Mouse (Mus musculus) stomach, postnatal 0 days (tissue): ENCODE results near the gene Mgst2. TPM values are rescaled to one million over a fixed set of nuclear protein-coding genes. Genes with fewer than 3 reads are reported as not detected.

Experiments used
- ATAC-seq: fragments of 200-750 bp; cut with Nextera tagmentation; 2 replicates; pipeline ENCODE4 v1.8.0; 2017; ENCODE audit not compliant: low FRiP score, low TSS enrichment
- DNase-seq: peaks from one replicate; pipeline ENCODE4 v3.0.0-alpha.2; 2016; ENCODE audit warnings: low spot score
- H3K27ac ChIP-seq: fragments of 300-500 bp; sonication (generic); replicated peaks from 2 replicates; pipeline ENCODE4 v1.5.1; 2014; ENCODE audit warnings: mild to moderate bottlenecking, control low read depth
- H3K27me3 ChIP-seq: fragments of 300-500 bp; sonication (generic); 2 replicates; pipeline ENCODE4 v1.6.1; 2014; ENCODE audit warnings: low read length; ENCODE audit not compliant: control insufficient read depth, insufficient read depth
- H3K36me3 ChIP-seq: fragments of 300-500 bp; sonication (generic); 2 replicates; pipeline ENCODE4 v1.6.1; 2014; ENCODE audit warnings: low read length, mixed read lengths; ENCODE audit not compliant: control insufficient read depth, insufficient read depth
- H3K4me1 ChIP-seq: fragments of 300-500 bp; sonication (generic); replicated peaks from 2 replicates; pipeline ENCODE4 v1.6.1; 2014; ENCODE audit warnings: antibody characterized with exemption; ENCODE audit not compliant: control insufficient read depth, insufficient read depth
- H3K4me2 ChIP-seq: fragments of 300-500 bp; sonication (generic); replicated peaks from 2 replicates; pipeline ENCODE4 v1.6.1; 2014; ENCODE audit warnings: low read depth, mild to moderate bottlenecking, control low read depth, moderate library complexity
- H3K4me3 ChIP-seq: fragments of 300-500 bp; sonication (generic); 2 replicates; pipeline ENCODE4 v1.5.1; 2014; ENCODE audit warnings: low read depth, low read length, control low read depth
- H3K9ac ChIP-seq: fragments of 300-500 bp; sonication (generic); 2 replicates; pipeline ENCODE4 v1.6.1; 2014; ENCODE audit warnings: mild to moderate bottlenecking, low read length, control low read depth, mixed read lengths
- H3K9me3 ChIP-seq: fragments of 300-500 bp; sonication (generic); 2 replicates; pipeline ENCODE4 v1.6.1; 2016; ENCODE audit warnings: low read length; ENCODE audit not compliant: control insufficient read depth
- CTCF ChIP-seq: IDR thresholded peaks from 2 replicates; pipeline ENCODE4 v1.5.1; 2016; ENCODE audit warnings: antibody characterized with exemption, low read depth, mild to moderate bottlenecking, moderate library complexity
- EP300 ChIP-seq: optimal IDR thresholded peaks from 2 replicates; pipeline ENCODE3; 2016; ENCODE audit warnings: antibody characterized with exemption
- WGBS: fragments of 180-500 bp; shearing (Covaris S2); extraction: QIAGEN DNeasy Blood & Tissue Kit; methylation state at CpG from one replicate; pipeline ENCODE4 v1.1.7; 2014; 5-methylcytosine and 5-hydroxymethylcytosine counted together
- polyA plus RNA-seq: library from polyadenylated mRNA; unstranded; fragments of >200 nt; fragmentation: Nextera tagmentation; extraction: Ambion mirVana; gene quantifications from 2 replicates; pipeline ENCODE4 v1.2.1, GENCODE M21; 2015

The Mgst2 gene
- polyA plus RNA-seq, 1 experiment from 2014 or later = 264 TPM

- H3K4me3 ChIP-seq = no peak overlapping the region
- no peak overlapping the region for H3K27ac ChIP-seq
- DNase-seq (no peak), ATAC-seq (no peak)
- TF ChIP-seq CTCF (no peak), EP300 (no peak)
- H3K4me2 ChIP-seq = no peak overlapping the region
- 0 out of 2 replicates have a peak, but pooled peaks cover 2% of the 10 kb centered on the region for H3K9me3 ChIP-seq
- no peaks in the 10 kb centered on the region for H3K36me3 ChIP-seq
- no peak overlapping the region for H3K9ac ChIP-seq
- 41% methylated on average over 3 of the region's 3 CpGs for WGBS
- no peaks in the 10 kb centered on the region for H3K4me1 ChIP-seq
- no peaks in the 10 kb centered on the region for H3K27me3 ChIP-seq
These were observed 31.2 kb upstream of the Mgst2 start for GRCm38 (mm10) chr3:51628977-51629376.

GRCm38 (mm10) chr3:51630746-51631145 is 29.4 kb upstream of the Mgst2 start:
- no peak for TF ChIP-seq CTCF
- TF ChIP-seq EP300 = no peak
- 92% methylated on average over 1 of the region's 1 CpGs for WGBS

GRCm38 (mm10) chr3:51631971-51632370 is 28.2 kb upstream of the Mgst2 start:
- H3K27ac ChIP-seq = no peak overlapping the region
- no peak for TF ChIP-seq CTCF
- no peak for TF ChIP-seq EP300
- no peak for DNase-seq
- H3K36me3 ChIP-seq = no peaks in the 10 kb centered on the region
- H3K4me1 ChIP-seq = no peaks in the 10 kb centered on the region
- H3K27me3 ChIP-seq = no peaks in the 10 kb centered on the region
- H3K9me3 ChIP-seq = 0 out of 2 replicates have a peak, but pooled peaks cover 2% of the 10 kb centered on the region
- no peak for ATAC-seq
- H3K4me2 ChIP-seq = no peak overlapping the region
- 86% methylated on average over 4 of the region's 4 CpGs for WGBS
- no peak overlapping the region for H3K9ac ChIP-seq
- H3K4me3 ChIP-seq = no peak overlapping the region

More at GRCm38 (mm10) chr3:51630746-51631145, 29.4 kb upstream of the Mgst2 start:
- Histone ChIP-seq H3K4me2 (no peak overlapping the region), H3K4me3 (no peak overlapping the region), H3K36me3 (no peaks in the 10 kb centered on the region), H3K27me3 (no peaks in the 10 kb centered on the region), H3K9me3 (0 out of 2 replicates have a peak, but pooled peaks cover 2% of the 10 kb centered on the region), H3K27ac (no peak overlapping the region), H3K9ac (no peak overlapping the region), H3K4me1 (no peaks in the 10 kb centered on the region)
- ATAC-seq (no peak), DNase-seq (no peak)

- no peaks in the 10 kb centered on the region for H3K4me1 ChIP-seq
- WGBS = 70% methylated on average over 1 of the region's 1 CpGs
- H3K9ac ChIP-seq = no peak overlapping the region
- DNase-seq = no peak
- TF ChIP-seq EP300 (no peak), CTCF (no peak)
- H3K4me3 ChIP-seq = no peak overlapping the region
- H3K36me3 ChIP-seq = no peaks in the 10 kb centered on the region
- ATAC-seq = no peak
- H3K9me3 ChIP-seq = 0 out of 2 replicates have a peak, but pooled peaks cover 2% of the 10 kb centered on the region
- no peak overlapping the region for H3K27ac ChIP-seq
- no peaks in the 10 kb centered on the region for H3K27me3 ChIP-seq
- no peak overlapping the region for H3K4me2 ChIP-seq
These were observed 25.7 kb upstream of the Mgst2 start for GRCm38 (mm10) chr3:51634451-51634850.

GRCm38 (mm10) chr3:51635960-51636359 is 24.2 kb upstream of the Mgst2 start:
- ATAC-seq = no peak
- 76% methylated on average over 2 of the region's 2 CpGs for WGBS

GRCm38 (mm10) chr3:51636700-51637099 is 23.5 kb upstream of the Mgst2 start:
- 81% methylated on average over 20 of the region's 20 CpGs for WGBS
- no peak overlapping the region for H3K27ac ChIP-seq
- H3K4me1 ChIP-seq = no peaks in the 10 kb centered on the region
- no peaks in the 10 kb centered on the region for H3K36me3 ChIP-seq
- no peaks in the 10 kb centered on the region for H3K9me3 ChIP-seq
- no peaks in the 10 kb centered on the region for H3K27me3 ChIP-seq
- DNase-seq = no peak
- H3K4me2 ChIP-seq = no peak overlapping the region
- H3K9ac ChIP-seq = no peak overlapping the region
- no peak overlapping the region for H3K4me3 ChIP-seq
- ATAC-seq = no peak
- TF ChIP-seq EP300 = no peak
- TF ChIP-seq CTCF = no peak

More at GRCm38 (mm10) chr3:51635960-51636359, 24.2 kb upstream of the Mgst2 start:
- no peaks in the 10 kb centered on the region for H3K36me3 ChIP-seq
- 0 out of 2 replicates have a peak, but pooled peaks cover 2% of the 10 kb centered on the region for H3K9me3 ChIP-seq
- no peak overlapping the region for H3K9ac ChIP-seq
- H3K27me3 ChIP-seq = no peaks in the 10 kb centered on the region
- TF ChIP-seq EP300 (no peak), CTCF (no peak)
- no peaks in the 10 kb centered on the region for H3K4me1 ChIP-seq
- H3K4me3 ChIP-seq = no peak overlapping the region
- H3K4me2 ChIP-seq = no peak overlapping the region
- H3K27ac ChIP-seq = no peak overlapping the region
- DNase-seq = no peak
